Mouse (Mus musculus) retina, postnatal 7 days (tissue): ENCODE measurements around the gene Serpinb7.

ENCODE experiments used
- DNase-seq: peaks from one replicate; pipeline ENCODE4 v3.0.0-alpha.2; 2012; ENCODE audit warnings: low read depth, low spot score

The Serpinb7 gene

GRCm38 (mm10) chr1:107489577-107489976, 90.1 kb downstream of the Serpinb7 start:
- no peak for DNase-seq

GRCm38 (mm10) chr1:107496789-107497188, 97.3 kb downstream of the Serpinb7 start:
- DNase-seq = no peak

GRCm38 (mm10) chr1:107502025-107502424, 102.6 kb downstream of the Serpinb7 start:
- DNase-seq = no peak
